Mouse (Mus musculus) gastrocnemius, postnatal 25 days (tissue): Measurements from ENCODE around the gene Klrb1a. TPM values are rescaled to one million over a fixed set of nuclear protein-coding genes. Genes with fewer than 3 reads are reported as not detected.

Experiments
- DNase-seq: peaks from one replicate; pipeline ENCODE4 v3.0.0; 2022
- total RNA-seq, 2 experiments: library from RNA; stranded (reverse); gene quantifications; 1 replicate in 1 of 2; 2 replicates in 1 of 2; pipeline ENCODE4 v1.2.3; 2021

Gene Klrb1a
- total RNA-seq, 2 experiments from 2014 or later = not detected

- DNase-seq = no peak
Measured at GRCm38 (mm10) chr6:128599555-128599954, 23.8 kb downstream of the Klrb1a start.

- no peak for DNase-seq
Measured at GRCm38 (mm10) chr6:128598256-128599047, 24.9 kb downstream of the Klrb1a start.

DNA sequence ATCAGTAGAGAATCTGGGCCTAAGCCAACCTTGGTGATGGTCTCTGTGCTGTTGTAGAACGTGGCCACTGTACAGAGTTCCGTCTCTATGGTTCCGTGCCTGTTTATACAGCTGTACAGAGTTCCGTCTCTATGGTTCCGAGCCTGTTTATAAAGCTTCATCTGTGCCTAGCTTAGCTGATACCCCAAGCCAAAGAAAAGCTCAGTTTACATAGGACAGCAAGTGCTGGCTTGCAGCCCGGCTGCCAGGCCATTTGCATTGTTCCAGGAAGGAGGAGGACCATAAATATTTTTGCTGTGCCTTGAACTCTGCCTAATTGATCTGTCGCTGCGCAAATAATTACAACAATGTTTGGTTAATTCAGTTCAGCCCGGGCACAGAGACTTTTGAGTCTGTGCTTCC lies 26.2 kb downstream of the Klrb1a start:
- peak; percentile 46 for DNase-seq

DNA sequence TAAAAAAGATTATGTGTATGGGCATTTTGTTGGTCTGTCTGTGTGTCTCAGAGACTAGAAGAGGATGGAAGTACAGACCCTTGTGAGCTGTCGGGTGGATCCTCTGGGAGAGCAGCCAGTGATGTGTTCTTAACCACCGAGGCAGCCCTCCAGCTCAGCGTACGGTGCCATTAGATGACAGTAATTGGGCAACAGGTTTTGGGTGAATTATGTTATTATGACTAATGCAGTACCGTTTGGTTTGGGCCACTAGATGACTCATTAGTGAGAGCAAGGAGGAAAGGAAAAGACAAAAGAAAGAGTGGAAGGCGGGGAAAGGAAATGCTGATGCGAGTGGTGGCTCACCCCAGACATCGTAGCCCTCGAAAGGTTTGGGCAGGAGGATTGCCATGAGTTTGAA lies 28.7 kb downstream of the Klrb1a start:
- peak; percentile 9 for DNase-seq

DNA sequence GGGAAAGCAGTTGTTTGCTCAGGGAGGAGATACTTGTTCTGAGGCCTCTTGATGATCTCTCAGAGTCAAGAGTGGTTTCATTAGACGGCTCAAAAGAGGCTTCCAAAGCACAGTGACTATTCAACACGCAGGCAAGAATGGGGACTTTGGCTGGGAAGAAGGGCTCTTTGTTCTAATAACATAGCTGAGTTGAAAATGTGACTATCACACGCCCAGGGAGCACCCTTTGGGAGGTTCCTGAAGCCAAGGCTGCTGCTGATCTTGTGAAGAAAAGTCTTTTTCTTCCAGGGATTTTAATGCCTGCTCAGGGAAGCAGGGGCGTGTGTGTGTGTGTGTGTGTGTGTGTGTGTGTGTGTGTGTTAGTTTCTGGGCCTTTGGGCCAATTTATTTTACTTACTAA lies 33.9 kb downstream of the Klrb1a start:
- DNase-seq = peak; percentile 27

DNA sequence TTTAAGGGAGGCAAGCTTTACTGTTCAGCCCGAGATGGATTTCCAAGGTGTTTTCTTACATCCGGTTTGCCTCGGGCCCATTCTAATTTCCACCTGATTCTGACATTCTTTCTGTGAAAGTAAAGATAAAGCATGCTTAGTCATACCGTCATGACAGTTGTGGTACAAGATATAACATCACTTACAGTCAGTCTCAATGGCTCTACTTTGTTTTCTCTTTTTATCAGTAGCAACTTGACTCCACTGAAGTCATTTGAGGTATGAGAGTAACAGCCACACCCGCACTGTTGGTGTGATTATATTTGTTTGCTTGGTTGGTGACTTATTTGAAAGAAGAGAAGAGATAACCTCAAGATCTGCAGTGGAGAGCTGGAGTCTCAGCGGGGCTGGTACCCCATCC lies 35.7 kb downstream of the Klrb1a start:
- no peak for DNase-seq

- no peak for DNase-seq
Measured at GRCm38 (mm10) chr6:128585642-128586245, 37.6 kb downstream of the Klrb1a start.

GRCm38 (mm10) chr6:128584070-128584660 lies 39.2 kb downstream of the Klrb1a start:
- no peak for DNase-seq

DNA sequence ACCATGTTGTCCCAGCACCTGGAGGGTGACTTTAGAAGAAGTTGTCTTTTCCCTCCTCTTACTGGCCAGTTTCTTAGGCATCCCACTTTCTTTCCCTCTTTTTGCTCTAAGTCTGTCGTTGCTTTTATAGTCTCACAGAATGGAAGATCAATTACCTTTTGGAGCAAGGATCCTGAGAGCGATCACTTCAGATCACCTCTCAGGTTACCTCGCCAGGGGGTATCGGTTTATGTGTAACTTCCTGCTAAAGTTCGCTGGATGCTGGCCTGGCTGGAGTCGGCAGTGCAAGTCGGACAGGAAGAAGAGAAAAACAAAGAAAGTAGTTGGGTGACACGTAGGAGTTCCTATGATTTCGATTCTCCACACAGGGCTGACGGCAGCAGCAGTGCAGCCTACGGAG lies 41.8 kb downstream of the Klrb1a start, which contains the start of gene A2ml1:
A2ml1 (minus strand) TSS at position 101 of the 400 bp plus-strand sequence.
- DNase-seq = no peak

DNA sequence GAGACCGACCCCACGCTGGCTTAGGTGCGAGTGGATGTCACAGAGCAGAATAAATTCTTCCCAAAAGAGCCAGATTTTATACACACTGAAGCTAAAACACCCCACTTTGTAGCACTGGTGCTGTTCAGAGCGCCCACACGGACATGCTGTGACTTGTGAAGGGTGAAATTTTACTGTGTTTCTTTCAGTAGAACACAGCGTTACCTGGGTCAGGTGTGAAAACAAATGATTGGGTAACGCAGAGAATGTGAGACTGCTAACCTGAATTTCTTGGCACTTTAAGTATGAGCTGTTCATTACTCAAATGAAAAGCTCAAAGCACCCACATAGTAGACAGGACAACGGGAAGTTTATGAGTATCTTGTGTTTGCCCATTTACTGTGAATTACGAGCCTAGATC lies 46.0 kb downstream of the Klrb1a start:
- DNase-seq = no peak

- DNase-seq = no peak
Measured at GRCm38 (mm10) chr6:128566589-128566988, 56.7 kb downstream of the Klrb1a start.

Other genes with a start within 250 kb of the Klrb1a start
- gene Tex52, start 248.1 kb downstream of the Klrb1a start, total RNA-seq = not detected
- not detected for gene Gm44596, start 248.0 kb downstream of the Klrb1a start, total RNA-seq
- 1 to 10 TPM in 1 of 2 experiments, under 1 TPM in 1; 0.97 to 1.7 TPM for gene Nrip2, start 224.2 kb downstream of the Klrb1a start, total RNA-seq
- 10 to 100 TPM; 14.4 to 15.1 TPM for gene Itfg2, start 198.6 kb downstream of the Klrb1a start, total RNA-seq
- 100 to 1,000 TPM; 105 to 111 TPM for gene Fkbp4, start 184.9 kb downstream of the Klrb1a start, total RNA-seq
- gene Pzp, start 96.8 kb downstream of the Klrb1a start, total RNA-seq = not detected
- gene A2ml1, start 41.9 kb downstream of the Klrb1a start, total RNA-seq = not detected
- not detected for gene Clec2h, start 38.9 kb upstream of the Klrb1a start, total RNA-seq
- not detected for gene Klrb1, start 99.5 kb upstream of the Klrb1a start, total RNA-seq
- not detected for gene Klrb1c, start 165.7 kb upstream of the Klrb1a start, total RNA-seq
- gene Gm44511, start 202.8 kb upstream of the Klrb1a start, total RNA-seq = not detected
- gene Klrb1b, start 202.8 kb upstream of the Klrb1a start, total RNA-seq = not detected